Mouse (Mus musculus) liver, adult 2 months (tissue): Measurements from ENCODE around the gene Col1a1. TPM values are rescaled to one million over a fixed set of nuclear protein-coding genes. Genes with fewer than 3 reads are reported as not detected.

Experiments
- DNase-seq: peaks from one replicate; pipeline ENCODE4 v3.0.0-alpha.2; 2011; ENCODE audit warnings: low read depth, low spot score; ENCODE audit errors: extremely low read depth
- H3K27ac ChIP-seq: fragments of 200-500 bp; replicated peaks from 2 replicates; pipeline ENCODE4 v1.5.1; 2012; ENCODE audit warnings: low read depth, mild to moderate bottlenecking, control low read depth, inconsistent platforms, low read length; ENCODE audit not compliant: insufficient read depth
- H3K27me3 ChIP-seq: fragments of 200-500 bp; 2 replicates; pipeline ENCODE4 v1.6.1; 2012; ENCODE audit warnings: mild to moderate bottlenecking, moderate library complexity, low read length, inconsistent platforms; ENCODE audit not compliant: control insufficient read depth, insufficient read depth
- H3K36me3 ChIP-seq: fragments of 200-500 bp; 2 replicates; pipeline ENCODE4 v1.6.1; 2012; ENCODE audit warnings: low read length, inconsistent platforms; ENCODE audit not compliant: control insufficient read depth, insufficient read depth
- H3K4me1 ChIP-seq: fragments of 200-500 bp; 2 replicates; pipeline ENCODE4 v1.6.1; 2011; ENCODE audit warnings: low read length; ENCODE audit not compliant: control insufficient read depth, insufficient read depth
- H3K4me3 ChIP-seq: fragments of 200-500 bp; 2 replicates; pipeline ENCODE4 v1.5.1; 2011; ENCODE audit warnings: low read depth, mild to moderate bottlenecking, control low read depth, low read length, moderate library complexity; ENCODE audit not compliant: insufficient read depth
- H3K79me2 ChIP-seq: fragments of 200-500 bp; 2 replicates; pipeline ENCODE4 v1.6.1; 2012; ENCODE audit warnings: inconsistent platforms, mild to moderate bottlenecking, low read length, moderate library complexity; ENCODE audit not compliant: control insufficient read depth, insufficient read depth
- H3K9ac ChIP-seq: fragments of 200-500 bp; 2 replicates; pipeline ENCODE4 v1.6.1; 2012; ENCODE audit warnings: low read depth, mild to moderate bottlenecking, control low read depth, inconsistent platforms, low read length
- CTCF ChIP-seq: fragments of 200-500 bp; IDR thresholded peaks from 2 replicates; pipeline ENCODE4 v1.5.1; 2011; ENCODE audit warnings: low read depth, low read length, control low read depth
- POLR2A ChIP-seq: fragments of 200-500 bp; IDR thresholded peaks from 2 replicates; pipeline ENCODE4 v1.6.1; 2011; ENCODE audit warnings: low read length, control low read depth; ENCODE audit not compliant: insufficient read depth; ENCODE audit errors: extremely low read depth
- WGBS: fragments of 180-500 bp; shearing (Covaris S2); methylation state at CpG from one replicate; pipeline ENCODE4 v1.1.7; 2018; 5-methylcytosine and 5-hydroxymethylcytosine counted together
- polyA plus RNA-seq: library from polyadenylated mRNA; depleted of rRNA; stranded (reverse); fragments of >200 nt; gene quantifications from 2 replicates; pipeline ENCODE4 v1.2.3, GENCODE M21; 2012; rRNA removed
- total RNA-seq: library from RNA; depleted of rRNA; stranded (reverse); fragments of >200 nt; gene quantifications from 2 replicates; pipeline ENCODE4 v1.2.3, GENCODE M21; 2014; rRNA removed

Gene Col1a1
- total RNA-seq (1.6 and 3.3 TPM in 2 replicates), polyA plus RNA-seq (2.3 TPM in 2 replicates)

- H3K79me2 ChIP-seq = no peaks in the 10 kb centered on the region
- H3K36me3 ChIP-seq = no peaks in the 10 kb centered on the region
- WGBS = 28% methylated on average over 19 of the region's 19 CpGs
- 0 out of 2 replicates have a peak, but pooled peaks cover 2% of the 10 kb centered on the region for H3K27me3 ChIP-seq
- H3K9ac ChIP-seq = no peak within 1 kb of the TSS
- no peaks in the 10 kb centered on the region for H3K4me1 ChIP-seq
- H3K27ac ChIP-seq = no peak within 1 kb of the TSS
- DNase-seq = no peak
- TF ChIP-seq POLR2A (0 out of 2 replicates have a peak, but pooled peaks have one; percentile 30), CTCF (no peak)
- H3K4me3 ChIP-seq = peak within 1 kb of the TSS; percentile 16
Observed at GRCm38 (mm10) chr11:94936045-94936444, at the start of gene Col1a1. TSS of gene Col1a1 (plus strand) at chr11:94936224.

- H3K27me3 ChIP-seq = no peaks in the 10 kb centered on the region
- TF ChIP-seq POLR2A (no peak), CTCF (no peak)
- no peak overlapping the region for H3K27ac ChIP-seq
- WGBS = 87% methylated on average over 6 of the region's 6 CpGs
- H3K36me3 ChIP-seq = no peaks in the 10 kb centered on the region
- no peak overlapping the region for H3K4me3 ChIP-seq
- H3K9ac ChIP-seq = no peak overlapping the region
- no peak for DNase-seq
- H3K4me1 ChIP-seq = no peaks in the 10 kb centered on the region
- no peaks in the 10 kb centered on the region for H3K79me2 ChIP-seq
Observed at GRCm38 (mm10) chr11:94891155-94891554, 44.9 kb upstream of the Col1a1 start.

GRCm38 (mm10) chr11:94896753-94897376, 39.2 kb upstream of the Col1a1 start:
- 65% methylated on average over 16 of the region's 16 CpGs for WGBS
- no peak for TF ChIP-seq POLR2A
- no peak for TF ChIP-seq CTCF
- no peaks in the 10 kb centered on the region for H3K36me3 ChIP-seq

GRCm38 (mm10) chr11:94901231-94901630, 34.8 kb upstream of the Col1a1 start:
- H3K4me3 ChIP-seq = no peak overlapping the region
- TF ChIP-seq CTCF (no peak), POLR2A (no peak)
- no peak for DNase-seq
- no peaks in the 10 kb centered on the region for H3K36me3 ChIP-seq
- 68% methylated on average over 2 of the region's 2 CpGs for WGBS
- no peaks in the 10 kb centered on the region for H3K27me3 ChIP-seq
- no peak overlapping the region for H3K9ac ChIP-seq
- H3K27ac ChIP-seq = no peak overlapping the region
- no peaks in the 10 kb centered on the region for H3K79me2 ChIP-seq
- H3K4me1 ChIP-seq = no peaks in the 10 kb centered on the region

More at GRCm38 (mm10) chr11:94896753-94897376, 39.2 kb upstream of the Col1a1 start:
- Histone ChIP-seq H3K27me3 (no peaks in the 10 kb centered on the region), H3K79me2 (no peaks in the 10 kb centered on the region), H3K9ac (no peak overlapping the region), H3K4me1 (no peaks in the 10 kb centered on the region), H3K27ac (no peak overlapping the region), H3K4me3 (no peak overlapping the region)
- DNase-seq = peak; percentile 6

GRCm38 (mm10) chr11:94904306-94904705, 31.7 kb upstream of the Col1a1 start:
- Histone ChIP-seq H3K27ac (no peak overlapping the region), H3K36me3 (no peaks in the 10 kb centered on the region), H3K4me3 (no peak overlapping the region), H3K27me3 (0 out of 2 replicates have a peak, but pooled peaks cover 3% of the 10 kb centered on the region), H3K9ac (no peak overlapping the region), H3K79me2 (no peaks in the 10 kb centered on the region), H3K4me1 (no peaks in the 10 kb centered on the region)
- no peak for DNase-seq
- TF ChIP-seq CTCF (no peak), POLR2A (no peak)
- 89% methylated on average over 3 of the region's 3 CpGs for WGBS

GRCm38 (mm10) chr11:94910971-94911370, 25.1 kb upstream of the Col1a1 start:
- Histone ChIP-seq H3K9ac (no peak overlapping the region), H3K36me3 (no peaks in the 10 kb centered on the region), H3K27ac (no peak overlapping the region), H3K4me1 (no peaks in the 10 kb centered on the region), H3K79me2 (no peaks in the 10 kb centered on the region), H3K4me3 (no peak overlapping the region), H3K27me3 (peaks cover 3% of the 10 kb centered on the region; the same call in 1 of the 2 replicates)
- DNase-seq = no peak
- WGBS = 89% methylated on average over 5 of the region's 5 CpGs
- TF ChIP-seq CTCF (no peak), POLR2A (no peak)
